Mouse (Mus musculus) spleen, adult 12 weeks (tissue): ENCODE results near the gene Foxn3.
A peak's percentile ranks its signal among the peaks of the same experiment; 100 is the strongest.

Experiments used
- DNase-seq: peaks from one replicate; pipeline ENCODE4 v3.0.0; 2022; ENCODE audit warnings: low spot score

Gene Foxn3

GRCm38 (mm10) chr12:99563219-99564059 lies at the start of gene Foxn3:
TSS of gene Foxn3 (minus strand) at chr12:99563582.
- peak; percentile 62 for DNase-seq

- no peak for DNase-seq
Observed at GRCm38 (mm10) chr12:99612181-99612871, 48.9 kb upstream of the Foxn3 start.

- DNase-seq: no peak
Observed at GRCm38 (mm10) chr12:99610868-99611267, 47.5 kb upstream of the Foxn3 start.

GRCm38 (mm10) chr12:99610069-99610815 lies 46.9 kb upstream of the Foxn3 start:
- DNase-seq: no peak

GRCm38 (mm10) chr12:99609643-99610042 lies 46.3 kb upstream of the Foxn3 start:
- no peak for DNase-seq

- DNase-seq: no peak
Observed at GRCm38 (mm10) chr12:99608279-99608955, 45.0 kb upstream of the Foxn3 start.

GRCm38 (mm10) chr12:99603381-99603780 lies 40.0 kb upstream of the Foxn3 start:
- DNase-seq: no peak

GRCm38 (mm10) chr12:99601841-99602240 lies 38.5 kb upstream of the Foxn3 start:
- DNase-seq: no peak

- no peak for DNase-seq
Observed at GRCm38 (mm10) chr12:99601392-99601791, 38.0 kb upstream of the Foxn3 start.

GRCm38 (mm10) chr12:99599606-99600005 lies 36.2 kb upstream of the Foxn3 start:
- DNase-seq: no peak

- no peak for DNase-seq
Observed at GRCm38 (mm10) chr12:99596397-99596796, 33.0 kb upstream of the Foxn3 start.

GRCm38 (mm10) chr12:99587338-99587737 lies 24.0 kb upstream of the Foxn3 start:
- no peak for DNase-seq

GRCm38 (mm10) chr12:99579989-99580388 lies 16.6 kb upstream of the Foxn3 start:
- DNase-seq: no peak

- DNase-seq: no peak
Observed at GRCm38 (mm10) chr12:99576682-99577081, 13.3 kb upstream of the Foxn3 start.

- DNase-seq: no peak
Observed at GRCm38 (mm10) chr12:99574299-99574698, 10.9 kb upstream of the Foxn3 start.

- DNase-seq: no peak
Observed at GRCm38 (mm10) chr12:99573036-99573435, 9.7 kb upstream of the Foxn3 start.

GRCm38 (mm10) chr12:99571999-99572398 lies 8.6 kb upstream of the Foxn3 start:
- DNase-seq: no peak

GRCm38 (mm10) chr12:99570197-99570956 lies 7.0 kb upstream of the Foxn3 start:
- no peak for DNase-seq

- no peak for DNase-seq
Observed at GRCm38 (mm10) chr12:99565606-99566005, 2.2 kb upstream of the Foxn3 start.

GRCm38 (mm10) chr12:99564301-99564910 lies 1.0 kb upstream of the Foxn3 start:
- no peak for DNase-seq

GRCm38 (mm10) chr12:99562867-99563189 lies 554 bp downstream of the Foxn3 start:
- DNase-seq: no peak
